Mouse (Mus musculus) brain, embryonic 14.5 days (tissue): ENCODE measurements around the gene Adgrl2.

Experiments
- CTCF ChIP-seq: fragments of 200-500 bp; IDR thresholded peaks from 2 replicates; pipeline ENCODE4 v1.5.1; 2012; ENCODE audit warnings: inconsistent platforms, mild to moderate bottlenecking, moderate library complexity, borderline replicate concordance; ENCODE audit not compliant: insufficient read depth, insufficient read length; ENCODE audit errors: extremely low read depth
- POLR2A ChIP-seq: fragments of 200-500 bp; IDR thresholded peaks from 2 replicates; pipeline ENCODE4 v1.6.1; 2012; ENCODE audit warnings: mild to moderate bottlenecking, inconsistent platforms, borderline replicate concordance; ENCODE audit not compliant: poor library complexity, insufficient read depth, insufficient read length, severe bottlenecking; ENCODE audit errors: extremely low read depth

DNA sequence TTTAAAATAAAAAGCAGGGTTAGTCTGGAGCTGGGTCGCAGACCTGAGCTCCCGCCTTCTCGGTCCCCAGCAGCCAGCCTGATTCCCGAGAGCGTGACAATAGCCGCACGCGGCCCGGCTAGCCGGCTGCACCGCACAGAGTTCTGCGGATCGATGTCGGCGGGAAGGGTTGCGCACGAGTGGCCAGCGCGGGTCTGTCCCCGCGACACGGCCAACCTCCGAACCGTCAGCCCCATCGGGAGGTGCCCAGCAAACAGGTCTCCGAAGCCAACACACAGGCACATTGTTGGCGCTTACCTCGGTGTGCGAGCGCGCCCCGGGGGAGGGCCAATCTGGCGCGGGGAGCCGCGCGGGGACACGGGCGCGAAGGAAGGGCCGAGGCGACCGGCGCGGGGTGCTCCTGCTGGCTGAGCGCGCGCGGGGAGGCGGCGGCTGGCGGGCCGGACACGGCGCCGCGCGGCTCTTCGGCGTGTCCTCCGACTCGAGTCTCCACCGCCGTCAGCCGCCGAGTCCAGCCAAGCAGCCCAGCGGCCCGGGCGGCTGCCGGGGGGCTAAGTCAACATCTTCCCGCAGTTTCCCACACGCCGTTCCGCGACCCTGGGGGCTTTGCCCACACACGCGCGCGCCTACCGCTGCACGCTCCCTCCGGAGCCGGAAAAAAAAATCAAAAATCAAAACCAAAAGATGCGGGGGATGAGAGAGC, 1.9 kb downstream of the Adgrl2 start:
- no peak for TF ChIP-seq POLR2A
- TF ChIP-seq CTCF: no peak
